Mouse (Mus musculus) thymus, adult 2 months (tissue): ENCODE data around the gene Myh15. TPM values are rescaled to one million over a fixed set of nuclear protein-coding genes. Genes with fewer than 3 reads are reported as not detected.

Experiments
- DNase-seq: peaks from one replicate; pipeline ENCODE4 v3.0.0; 2021
- H3K27ac ChIP-seq: fragments of 200-500 bp; 2 replicates; pipeline ENCODE4 v1.5.1; 2012; ENCODE audit warnings: low read length, control low read depth; ENCODE audit not compliant: control insufficient read depth, insufficient read depth
- H3K27me3 ChIP-seq: fragments of 200-500 bp; 2 replicates; pipeline ENCODE4 v1.6.1; 2012; ENCODE audit warnings: mild to moderate bottlenecking, low read length, moderate library complexity, mixed read lengths; ENCODE audit not compliant: control insufficient read depth, insufficient read depth
- H3K36me3 ChIP-seq: fragments of 200-500 bp; 2 replicates; pipeline ENCODE4 v1.6.1; 2012; ENCODE audit warnings: mild to moderate bottlenecking, low read length, moderate library complexity; ENCODE audit not compliant: control insufficient read depth, insufficient read depth
- H3K4me1 ChIP-seq: fragments of 200-500 bp; replicated peaks from 2 replicates; pipeline ENCODE4 v1.6.1; 2012; ENCODE audit warnings: low read length; ENCODE audit not compliant: control insufficient read depth, insufficient read depth
- H3K4me3 ChIP-seq: fragments of 200-500 bp; 2 replicates; pipeline ENCODE4 v1.5.1; 2012; ENCODE audit warnings: mild to moderate bottlenecking, low read length, control low read depth, moderate library complexity; ENCODE audit not compliant: control insufficient read depth, insufficient read depth
- CTCF ChIP-seq: fragments of 200-500 bp; IDR thresholded peaks from 2 replicates; pipeline ENCODE4 v1.5.1; 2012; ENCODE audit warnings: mild to moderate bottlenecking, control low read depth, low read length, moderate library complexity, borderline replicate concordance; ENCODE audit not compliant: control insufficient read depth, poor library complexity, insufficient read depth; ENCODE audit errors: extremely low read depth
- POLR2A ChIP-seq: fragments of 200-500 bp; IDR thresholded peaks from 2 replicates; pipeline ENCODE4 v1.6.1; 2012; ENCODE audit warnings: mild to moderate bottlenecking, low read length, control low read depth, moderate library complexity; ENCODE audit not compliant: control insufficient read depth, poor library complexity, insufficient read depth; ENCODE audit errors: extremely low read depth
- WGBS: fragments of 180-500 bp; shearing (Covaris S2); methylation state at CpG from one replicate; pipeline ENCODE4 v1.1.7; 2018; 5-methylcytosine and 5-hydroxymethylcytosine counted together
- polyA plus RNA-seq: library from polyadenylated mRNA; depleted of rRNA; stranded (reverse); fragments of >200 nt; gene quantifications from 2 replicates; pipeline ENCODE4 v1.2.3, GENCODE M21; 2012; rRNA removed

Myh15 gene
- 0.01 and 0.04 TPM in 2 replicates for polyA plus RNA-seq

- H3K27me3 ChIP-seq: no peaks in the 10 kb centered on the region
- no peak for DNase-seq
- no peak within 1 kb of the TSS for H3K27ac ChIP-seq
- WGBS: 91% methylated on average over 1 of the region's 1 CpGs
- H3K4me3 ChIP-seq: no peak within 1 kb of the TSS
- TF ChIP-seq POLR2A: no peak
- no peak for TF ChIP-seq CTCF
- H3K4me1 ChIP-seq: no peaks in the 10 kb centered on the region
- H3K36me3 ChIP-seq: no peaks in the 10 kb centered on the region
Observed at GRCm38 (mm10) chr16:49057186-49057585, at the start of gene Myh15. Myh15 (plus strand) TSS chr16:49057486.

- TF ChIP-seq CTCF (no peak), POLR2A (no peak)
- 80% methylated on average over 5 of the region's 5 CpGs for WGBS
- peaks cover 38% of the 10 kb centered on the region for H3K36me3 ChIP-seq
- H3K27me3 ChIP-seq: no peaks in the 10 kb centered on the region
- no peaks in the 10 kb centered on the region for H3K4me1 ChIP-seq
- DNase-seq: no peak
- no peak overlapping the region for H3K27ac ChIP-seq
- H3K4me3 ChIP-seq: no peak overlapping the region
Observed at GRCm38 (mm10) chr16:49016620-49017332, 40.5 kb upstream of the Myh15 start.

GRCm38 (mm10) chr16:49035852-49036251 lies 21.4 kb upstream of the Myh15 start:
- no peak for TF ChIP-seq POLR2A
- TF ChIP-seq CTCF: no peak
- Histone ChIP-seq H3K27me3 (no peaks in the 10 kb centered on the region), H3K4me3 (no peak overlapping the region), H3K4me1 (no peaks in the 10 kb centered on the region), H3K27ac (no peak overlapping the region), H3K36me3 (no peaks in the 10 kb centered on the region)
- 88% methylated on average over 4 of the region's 4 CpGs for WGBS
- DNase-seq: no peak

GRCm38 (mm10) chr16:49037771-49038170 lies 19.5 kb upstream of the Myh15 start:
- Histone ChIP-seq H3K27me3 (no peaks in the 10 kb centered on the region), H3K4me1 (no peaks in the 10 kb centered on the region), H3K27ac (no peak overlapping the region), H3K4me3 (no peak overlapping the region), H3K36me3 (no peaks in the 10 kb centered on the region)
- 94% methylated on average over 4 of the region's 4 CpGs for WGBS
- no peak for DNase-seq
- TF ChIP-seq POLR2A (no peak), CTCF (no peak)

DNA sequence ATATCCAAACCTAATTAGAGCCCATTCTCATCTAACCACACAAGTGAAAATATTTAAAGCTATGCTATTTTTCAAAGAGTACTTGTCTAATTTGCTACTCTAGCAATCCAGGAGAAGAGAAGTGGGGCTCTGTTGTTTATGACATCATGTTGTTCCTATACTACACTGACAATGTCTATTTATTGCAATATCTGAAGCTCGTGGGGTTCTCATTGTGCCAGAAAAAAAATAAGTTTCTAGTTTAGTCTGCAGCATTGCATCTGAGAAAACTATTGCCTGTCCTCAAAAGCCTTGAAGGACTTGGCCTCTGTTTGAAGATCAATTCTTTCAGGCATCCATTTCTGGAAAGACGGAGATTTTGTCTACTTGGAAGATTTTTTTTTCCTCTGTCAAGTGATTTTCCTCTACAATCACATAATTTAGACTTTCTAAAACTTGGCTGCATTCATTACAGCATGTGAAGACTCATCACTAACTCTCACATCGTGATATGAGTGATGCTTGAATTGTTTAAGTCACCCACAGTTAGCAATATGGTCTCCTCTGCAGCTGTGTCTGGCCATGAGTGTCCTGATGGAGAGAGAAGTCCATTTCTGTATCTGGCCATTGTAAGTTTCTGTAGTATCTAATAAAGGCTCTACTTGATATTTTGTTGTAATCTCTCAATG lies 16.6 kb upstream of the Myh15 start:
- 95% methylated on average over 3 of the region's 3 CpGs for WGBS
- Histone ChIP-seq H3K36me3 (no peaks in the 10 kb centered on the region), H3K4me3 (no peak overlapping the region), H3K27me3 (no peaks in the 10 kb centered on the region), H3K27ac (no peak overlapping the region), H3K4me1 (no peaks in the 10 kb centered on the region)
- TF ChIP-seq CTCF (no peak), POLR2A (no peak)
- DNase-seq: no peak

DNA sequence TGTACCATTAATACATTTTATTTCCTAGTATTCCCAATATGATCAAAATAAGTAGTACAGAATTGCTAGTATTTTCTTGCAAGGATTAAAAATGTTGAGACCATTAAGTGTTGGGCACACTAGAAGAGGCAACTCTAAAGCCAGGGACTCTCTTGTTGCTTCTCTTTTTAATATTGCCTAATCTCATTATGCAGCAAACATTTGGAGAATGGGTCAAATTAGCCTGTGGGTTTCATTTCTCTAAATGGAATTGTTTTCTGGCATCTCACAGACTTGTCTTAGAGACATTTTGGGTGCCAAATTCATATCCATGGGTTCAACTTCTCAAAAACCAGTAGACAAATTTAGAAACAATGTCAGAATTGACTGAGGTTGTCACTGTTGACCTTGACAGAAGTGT lies 8.1 kb upstream of the Myh15 start:
- Histone ChIP-seq H3K36me3 (no peaks in the 10 kb centered on the region), H3K27ac (no peak overlapping the region), H3K27me3 (no peaks in the 10 kb centered on the region), H3K4me3 (no peak overlapping the region), H3K4me1 (no peaks in the 10 kb centered on the region)
- TF ChIP-seq POLR2A (no peak), CTCF (no peak)
- no peak for DNase-seq
